In the genomic region with DNA sequence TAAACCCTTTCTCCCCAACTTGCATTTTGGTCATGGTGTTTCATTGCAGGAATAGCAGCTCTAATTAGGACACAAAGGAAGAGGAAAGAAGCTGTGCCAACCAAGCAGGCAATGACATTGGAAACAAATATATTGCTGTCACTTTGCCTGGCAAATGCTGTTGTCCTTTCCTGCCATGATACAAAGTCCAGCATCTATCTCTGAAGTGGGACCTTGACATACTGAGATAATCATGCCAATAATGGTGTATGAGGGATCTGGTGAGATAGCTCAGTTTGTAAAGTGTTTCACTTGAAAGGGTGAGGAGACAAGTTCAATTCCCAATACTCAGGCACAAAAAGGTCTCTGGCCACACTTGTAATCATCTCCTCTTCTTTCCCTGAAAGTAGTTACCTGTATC, we compare ENCODE assay signal across 40 mouse cellular contexts. TPM values are rescaled to one million over a fixed set of nuclear protein-coding genes. Genes with fewer than 3 reads are reported as not detected.
"Had no signal": no experiment of that assay in that cellular context is flagged by ENCODE, and none has a peak within 500 bp of the region (broad histone marks: within the 10 kb centered on the region; RNA-seq: fewer than 3 reads in every experiment).

No protein-coding gene starts in this region.

- H3K9ac ChIP-seq: heart, embryonic 12.5 days; hindbrain, embryonic 12.5 days; hindbrain, embryonic 14.5 days; intestine, embryonic 15.5 days; limb, embryonic 12.5 days; liver, embryonic 14.5 days had no signal

- DNase-seq: gastrocnemius, adult 2 months; gastrocnemius, postnatal 10 days; gastrocnemius, postnatal 25 days; heart, adult 18-20 months; heart, postnatal 10 days; heart, postnatal 4 days; kidney, adult 18-20 months; kidney, adult 8-10 months; kidney, postnatal 10 days; kidney, postnatal 25 days; kidney, postnatal 4 days; layer of hippocampus, adult 9-11 months; layer of hippocampus, postnatal 36 days had no signal

- H3K36me3 ChIP-seq: heart, embryonic 10.5 days; heart, embryonic 12.5 days; hindbrain, embryonic 10.5 days; hindbrain, embryonic 12.5 days; intestine, embryonic 15.5 days; limb, embryonic 10.5 days; limb, embryonic 12.5 days had no signal

- H3K4me2 ChIP-seq: heart, embryonic 12.5 days; hindbrain, embryonic 12.5 days; hindbrain, embryonic 14.5 days; intestine, embryonic 15.5 days; limb, embryonic 12.5 days; liver, embryonic 11.5 days had no signal

- H3K27ac ChIP-seq: gastrocnemius, adult 2 months; heart, embryonic 10.5 days; hindbrain, embryonic 10.5 days; hindbrain, embryonic 12.5 days; hindbrain, embryonic 14.5 days; intestine, embryonic 15.5 days; layer of hippocampus, adult 2 months; limb, embryonic 10.5 days; limb, embryonic 12.5 days; liver, embryonic 14.5 days had no signal

- H3K27me3 ChIP-seq: heart, embryonic 12.5 days; hindbrain, embryonic 12.5 days; intestine, embryonic 15.5 days; limb, embryonic 12.5 days had no signal

- H3K9me3 ChIP-seq: heart, embryonic 10.5 days; heart, embryonic 12.5 days; hindbrain, embryonic 10.5 days; hindbrain, embryonic 12.5 days; intestine, embryonic 15.5 days; limb, embryonic 10.5 days; limb, embryonic 12.5 days had no signal

- ATAC-seq: hindbrain, embryonic 16.5 days; inflammation-experienced regulatory T-cells, adult 6 months; intestine, embryonic 15.5 days; intestine, postnatal 0 days had no signal

- H3K4me3 ChIP-seq: gastrocnemius, adult 2 months; heart, embryonic 10.5 days; heart, embryonic 12.5 days; hindbrain, embryonic 10.5 days; hindbrain, embryonic 12.5 days; intestine, embryonic 15.5 days; layer of hippocampus, adult 2 months; limb, embryonic 10.5 days; limb, embryonic 12.5 days had no signal

RNA-seq across cellular contexts. Expression of gene Trim38, which starts 2.9 kb away (rescaled TPM):
- total RNA-seq: gastrocnemius, adult 2 months; gastrocnemius, postnatal 10 days; gastrocnemius, postnatal 25 days; gastrocnemius, postnatal 4 days; granulocyte monocyte progenitor cell, adult 5-6 weeks; heart, adult 8-10 months; heart, postnatal 10 days; heart, postnatal 25 days; heart, postnatal 4 days; layer of hippocampus, adult 2 months; layer of hippocampus, postnatal 14 days; left cerebral cortex, adult 18-20 months; left cerebral cortex, adult 8-10 months; left cerebral cortex, postnatal 25 days had no signal
- polyA plus RNA-seq: heart, embryonic 10.5 days; heart, embryonic 12.5 days; heart, embryonic 14.5 days; heart, embryonic 16.5 days; hindbrain, embryonic 10.5 days; hindbrain, embryonic 12.5 days; hindbrain, embryonic 14.5 days; hindbrain, embryonic 16.5 days; inflammation-experienced regulatory T-cells, adult 6 months; intestine, embryonic 15.5 days; intestine, postnatal 0 days; kidney, embryonic 14.5 days; kidney, embryonic 16.5 days; limb, embryonic 10.5 days; liver, embryonic 11.5 days; liver, embryonic 16.5 days had no signal

RNA-seq across cellular contexts. Expression of gene Hist1h4a, which starts 5.7 kb away (rescaled TPM):
- polyA plus RNA-seq: heart, embryonic 12.5 days; heart, embryonic 14.5 days; hindbrain, embryonic 10.5 days; hindbrain, embryonic 14.5 days; hindbrain, embryonic 16.5 days; liver, embryonic 11.5 days had no signal

RNA-seq across cellular contexts. Expression of gene Hist1h4b, which starts 10.0 kb away (rescaled TPM):
- polyA plus RNA-seq: hindbrain, embryonic 16.5 days had no signal
